Mouse (Mus musculus) spleen, adult 2 months (tissue): ENCODE measurements at regions not wholly inside any gene's neighbourhood (a gene's known extent, or its start where the extent isn't known, plus 50 kb on each side); places are given as distances from the start of the nearest gene placed in this dataset.

Experiments used
- CTCF ChIP-seq: fragments of 200-500 bp; IDR thresholded peaks from 2 replicates; pipeline ENCODE4 v1.5.1; 2011; ENCODE audit warnings: mild to moderate bottlenecking, inconsistent platforms; ENCODE audit not compliant: insufficient read depth, insufficient read length, insufficient replicate concordance; ENCODE audit errors: extremely low read depth
- POLR2A ChIP-seq: fragments of 200-500 bp; IDR thresholded peaks from 2 replicates; pipeline ENCODE4 v1.6.1; 2011; ENCODE audit warnings: low read depth, low read length, inconsistent platforms

DNA sequence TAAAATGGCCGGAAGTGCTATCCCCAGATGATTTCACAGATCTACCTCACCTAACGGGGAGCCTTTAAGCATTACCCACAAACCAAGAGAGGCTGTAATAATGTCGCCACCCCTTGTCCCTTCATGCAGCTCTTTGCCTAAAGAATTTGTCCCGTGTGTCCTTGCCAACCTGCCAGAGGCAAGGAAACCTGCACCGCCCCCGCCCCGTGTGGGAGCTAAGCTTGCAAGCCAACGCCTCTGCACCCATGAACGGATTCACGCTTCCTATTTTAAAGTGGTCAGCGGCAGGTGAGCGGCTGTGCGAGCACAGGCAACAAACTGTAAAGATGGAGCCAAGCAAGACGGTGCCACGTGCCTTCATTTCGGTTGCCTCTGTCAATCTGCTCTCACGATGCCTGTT, 63.1 kb downstream of the Gm11011 start:
- TF ChIP-seq CTCF (no peak), POLR2A (no peak)
